Mouse (Mus musculus): Measurements from ENCODE around the gene Gm30191.
"Not testable (repeated sequence)": the region's sequence is repeated elsewhere in the genome, so short reads cannot be mapped to it uniquely, and the experiment has no call there.

Gm30191 gene

DNA sequence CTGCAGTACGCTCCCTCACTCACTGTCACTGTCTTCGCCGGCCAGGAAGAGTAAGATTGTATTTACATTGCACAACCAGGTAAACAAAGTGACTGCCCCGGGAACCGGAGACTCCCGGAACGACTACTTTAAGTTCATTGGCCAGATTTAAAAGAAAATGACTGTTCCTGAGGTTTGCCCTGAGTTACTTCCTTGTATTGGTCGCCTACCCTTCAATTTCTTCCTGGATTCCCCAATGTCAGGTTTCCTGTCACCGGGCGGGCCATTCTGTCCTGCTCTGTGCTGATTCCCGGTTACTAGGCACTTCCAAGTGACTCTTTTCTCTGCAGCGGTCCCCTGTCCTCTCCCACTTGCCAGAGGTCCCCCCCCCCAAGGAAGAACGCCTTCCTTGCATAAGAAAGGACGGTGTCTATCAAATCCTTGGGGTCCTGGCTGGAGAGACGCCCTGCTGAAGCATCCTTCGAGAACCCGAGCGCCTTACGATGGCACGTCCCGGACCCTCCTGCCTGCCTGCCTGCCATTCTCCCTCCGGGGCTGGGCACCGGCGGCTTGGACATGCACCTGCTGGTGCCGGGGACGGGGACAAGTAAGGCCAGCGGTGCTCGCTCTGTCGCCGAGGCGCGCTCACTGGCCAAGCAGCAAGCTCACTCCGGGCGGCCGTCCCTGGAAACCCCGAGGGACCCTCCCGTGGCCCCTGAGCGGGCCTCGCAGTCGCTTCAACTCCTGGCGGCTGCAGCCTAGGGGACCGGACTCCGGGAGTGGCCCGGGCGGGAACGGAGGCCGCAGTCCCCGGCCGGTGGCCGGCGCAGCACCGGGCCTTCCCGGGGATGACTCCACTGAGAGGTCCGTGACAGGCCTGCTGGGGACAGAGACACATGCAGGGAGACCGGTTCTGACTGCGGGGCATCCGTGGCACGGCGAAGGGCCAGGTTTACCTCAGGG lies 39.8 kb downstream of the Gm30191 start:
- no peak for DNase-seq (ENCODE audit: extremely low spot score, low read depth, low spot score)

DNA sequence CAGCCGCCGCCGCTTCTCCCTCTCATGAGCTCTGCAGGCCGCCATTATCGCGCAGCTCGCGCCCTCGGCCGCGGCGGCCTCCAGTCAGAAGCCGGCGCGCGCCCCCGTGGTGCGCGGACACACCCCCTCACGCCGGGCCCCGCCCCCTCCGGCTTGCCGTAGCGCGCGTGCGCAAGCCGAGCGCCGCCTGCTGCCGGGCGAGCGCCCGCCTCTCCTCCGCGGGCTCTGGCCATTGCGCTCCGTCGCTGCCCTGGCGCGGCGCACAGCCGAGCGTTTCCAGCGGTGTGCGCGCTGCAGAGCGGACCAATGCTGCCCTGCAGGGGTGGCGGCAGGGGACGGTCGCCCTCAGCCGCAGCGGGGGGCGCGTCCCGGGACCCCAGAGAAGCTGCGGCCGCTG lies 40.4 kb downstream of the Gm30191 start:
- peak; percentile 58 for DNase-seq (ENCODE audit: extremely low spot score, low read depth, low spot score)

DNA sequence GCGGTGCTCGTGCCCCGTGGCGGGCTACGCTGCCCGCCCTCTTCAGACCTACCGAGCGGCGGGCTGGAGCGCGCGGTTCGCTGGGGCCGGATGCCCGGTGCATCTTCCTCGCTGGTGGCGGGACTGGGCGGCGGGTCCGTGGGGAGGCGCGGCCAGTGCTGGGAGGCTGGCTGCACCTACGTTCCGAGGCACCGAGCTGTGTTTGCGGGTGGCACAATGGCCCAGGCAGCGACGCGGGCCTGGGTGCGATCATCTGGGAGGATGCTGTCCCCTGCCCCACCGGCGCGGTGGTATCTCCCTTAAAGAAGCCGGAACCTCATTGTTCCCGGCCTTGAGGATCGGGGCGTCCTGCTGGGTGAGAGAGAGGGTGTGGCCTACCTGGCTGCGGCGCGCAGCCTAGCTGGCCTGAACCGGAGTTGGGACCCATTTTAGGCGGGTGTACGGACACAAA lies 40.9 kb downstream of the Gm30191 start, which contains the start of gene Pdik1l:
TSS of gene Pdik1l (minus strand) at position 321 of the 451 bp plus-strand sequence.
- peak; percentile 41 for DNase-seq (ENCODE audit: extremely low spot score, low read depth, low spot score)

DNA sequence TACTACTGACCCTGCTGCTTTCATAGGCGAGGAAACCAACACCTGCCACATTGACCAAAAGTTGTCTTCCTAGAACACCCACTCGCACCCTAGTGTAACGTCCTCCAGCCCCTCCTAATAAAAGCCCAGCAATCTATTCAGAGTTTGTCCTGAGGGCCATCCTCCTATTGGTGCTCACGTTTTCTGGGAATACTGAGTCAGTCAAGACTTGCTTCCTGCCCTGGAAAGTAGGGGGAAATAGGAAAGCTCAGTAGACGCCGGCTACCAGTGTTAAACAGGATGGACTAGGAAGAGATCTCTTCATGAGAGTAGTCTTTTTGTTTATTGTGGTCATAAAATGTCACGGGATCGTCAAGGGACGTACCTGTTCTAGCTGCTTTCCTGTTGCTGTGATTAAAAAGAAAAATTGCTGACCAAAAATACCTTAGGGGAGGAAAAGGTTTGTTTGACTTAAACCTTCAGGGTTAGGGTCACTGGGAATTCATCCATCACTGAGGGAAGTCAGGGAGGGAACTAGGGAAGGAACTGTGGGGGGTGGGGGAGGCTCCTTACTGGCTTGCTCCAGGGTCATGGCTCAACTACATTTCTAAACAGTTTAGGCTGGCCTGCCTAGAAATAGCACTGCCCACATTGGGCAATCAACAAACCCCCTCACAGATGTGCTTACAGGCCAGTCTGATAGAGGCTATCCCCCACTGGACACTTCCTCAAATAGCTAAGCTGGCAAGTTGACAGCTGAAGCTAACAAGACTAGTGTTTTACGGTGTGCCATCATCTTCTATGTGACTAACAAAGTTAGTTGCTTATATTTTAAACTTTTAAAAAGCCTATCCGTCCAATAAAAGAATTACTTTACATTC lies 41.9 kb downstream of the Gm30191 start:
- DNase-seq (ENCODE audit: extremely low spot score, low read depth, low spot score) = no peak

DNA sequence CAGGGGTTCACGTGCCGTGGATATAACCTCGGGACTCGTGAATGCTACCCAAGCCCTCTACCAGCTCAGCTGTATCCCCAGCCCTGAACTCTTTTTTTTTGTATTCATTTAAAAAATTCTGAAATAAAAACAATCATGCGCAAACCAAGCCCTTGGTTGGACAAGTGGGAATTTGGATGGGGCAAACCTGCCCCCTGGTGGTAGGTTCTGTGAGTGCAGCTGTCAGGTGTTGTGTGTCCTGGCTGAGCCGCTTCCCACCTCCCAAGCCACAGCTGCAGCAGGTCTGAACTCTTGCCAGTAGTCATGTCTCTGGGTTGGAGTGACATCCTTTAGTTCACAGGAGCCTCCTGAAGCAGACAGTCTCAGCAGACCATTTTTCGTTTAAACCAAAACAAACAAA lies 45.3 kb downstream of the Gm30191 start:
- peak; percentile 62 for DNase-seq (ENCODE audit: extremely low spot score, low read depth, low spot score)

DNA sequence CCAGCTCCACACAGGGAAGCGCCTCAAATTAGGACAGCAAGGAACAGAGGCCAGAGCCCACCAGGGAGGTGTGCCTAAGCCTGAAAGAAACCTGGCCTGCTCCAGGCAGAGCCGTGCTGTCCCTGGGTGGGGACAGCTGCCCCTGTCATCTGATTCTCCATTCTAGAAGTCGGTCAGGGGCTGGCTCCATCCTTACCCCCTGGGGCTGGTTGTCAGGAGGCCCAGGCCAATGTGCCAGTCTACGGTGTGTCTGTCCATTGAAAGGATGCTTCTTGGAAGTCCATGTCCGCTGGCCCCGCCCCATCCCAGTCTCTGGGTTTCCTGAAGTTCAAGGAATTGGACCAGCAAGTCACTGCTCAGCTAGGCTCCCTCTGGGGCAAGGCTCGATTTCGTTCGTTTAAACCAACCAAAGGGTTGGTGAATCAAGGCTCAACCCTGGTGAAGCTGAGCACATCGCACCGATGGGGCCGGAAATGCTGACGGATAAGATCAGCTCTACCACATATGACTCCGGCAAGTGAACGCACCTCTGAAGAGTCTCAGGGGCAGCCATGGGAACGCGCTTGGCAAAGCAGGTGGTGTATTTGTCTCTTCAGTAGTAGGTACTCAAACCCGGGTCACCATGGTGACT lies 46.4 kb downstream of the Gm30191 start:
- DNase-seq (ENCODE audit: extremely low spot score, low read depth, low spot score) = no peak

DNA sequence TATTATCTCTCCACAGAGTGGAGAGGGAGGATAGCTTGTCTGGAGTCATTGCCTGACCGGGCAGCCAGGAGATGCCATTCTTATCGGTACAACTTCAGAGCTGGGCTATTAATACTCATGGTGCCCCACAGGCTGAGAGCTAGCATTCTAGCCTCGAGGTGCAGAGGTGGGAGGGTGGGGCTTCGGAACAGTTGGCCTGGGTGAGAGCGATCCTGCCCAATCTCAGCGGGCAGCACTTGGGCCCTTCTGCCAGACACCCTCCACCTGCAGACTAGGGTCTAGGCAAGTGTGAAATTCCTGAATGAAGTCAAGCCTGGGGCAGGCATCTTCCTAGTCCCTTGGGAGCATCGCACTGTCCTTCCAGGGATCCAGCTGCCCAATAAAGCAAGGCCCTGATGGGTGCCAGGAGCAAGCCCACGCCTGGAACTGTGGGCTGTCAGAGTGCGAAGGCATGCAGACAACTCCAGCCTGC lies 47.0 kb downstream of the Gm30191 start:
- no peak for DNase-seq (ENCODE audit: extremely low spot score, low read depth, low spot score)

DNA sequence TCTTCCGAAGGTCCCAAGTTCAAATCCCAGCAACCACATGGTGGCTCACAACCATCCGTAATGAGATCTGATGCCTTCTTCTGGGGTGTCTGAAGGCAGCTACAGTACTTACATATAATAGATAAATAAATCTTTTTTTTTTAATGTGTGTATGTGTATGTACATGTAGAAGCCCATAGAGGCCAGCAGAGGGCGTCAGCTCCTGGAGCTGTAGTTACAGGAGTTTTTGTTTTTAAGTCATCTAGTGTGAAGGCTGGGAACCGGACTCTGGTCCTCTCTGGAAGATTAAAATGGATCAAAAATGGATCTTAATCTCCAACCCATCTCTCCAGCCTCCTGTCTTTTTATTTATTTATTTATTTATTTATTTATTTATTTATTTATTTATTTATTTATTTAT lies 49.4 kb downstream of the Gm30191 start:
- not testable (repeated sequence) for DNase-seq (ENCODE audit: extremely low spot score, low read depth, low spot score)

DNA sequence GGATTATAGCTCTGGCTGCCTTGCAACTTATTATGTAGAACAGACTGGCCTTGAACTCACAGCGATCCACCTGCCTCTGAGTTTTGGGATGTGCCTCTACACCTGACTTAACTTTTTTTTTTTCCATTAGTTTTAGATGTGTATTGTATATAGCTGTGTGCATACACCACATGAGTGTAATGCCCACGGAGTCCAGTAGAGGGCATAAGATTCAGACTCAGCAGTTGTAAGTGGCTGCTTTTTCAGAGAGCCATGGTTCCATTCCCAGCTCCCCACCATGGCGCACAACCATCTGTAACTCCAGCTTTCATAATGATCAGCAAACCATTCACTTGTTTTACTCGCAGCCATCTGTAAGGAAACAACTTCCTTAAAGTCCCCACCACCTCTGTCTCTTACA lies 49.8 kb downstream of the Gm30191 start:
- DNase-seq (ENCODE audit: extremely low spot score, low read depth, low spot score) = no peak

DNA sequence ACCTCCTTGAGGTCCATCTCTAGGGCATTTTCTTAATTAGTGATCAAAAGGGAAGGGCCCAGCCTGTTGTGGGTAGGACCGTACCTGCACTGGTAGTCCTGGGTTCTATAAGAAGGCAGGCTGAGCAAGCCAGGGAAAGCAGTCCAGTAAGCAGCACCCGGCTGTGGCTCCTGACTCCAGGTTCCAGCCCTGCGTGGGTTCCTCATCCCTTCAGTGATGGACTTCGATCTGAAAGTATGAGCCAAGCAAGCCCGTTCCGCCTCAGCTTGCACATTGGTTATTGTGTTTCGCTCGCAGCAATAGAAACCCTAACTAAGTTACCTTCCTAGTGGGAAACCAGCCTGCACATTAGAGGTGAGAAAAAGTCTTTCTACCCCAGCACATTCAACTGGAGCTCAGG lies 50.6 kb downstream of the Gm30191 start:
- DNase-seq (ENCODE audit: extremely low spot score, low read depth, low spot score) = no peak

DNA sequence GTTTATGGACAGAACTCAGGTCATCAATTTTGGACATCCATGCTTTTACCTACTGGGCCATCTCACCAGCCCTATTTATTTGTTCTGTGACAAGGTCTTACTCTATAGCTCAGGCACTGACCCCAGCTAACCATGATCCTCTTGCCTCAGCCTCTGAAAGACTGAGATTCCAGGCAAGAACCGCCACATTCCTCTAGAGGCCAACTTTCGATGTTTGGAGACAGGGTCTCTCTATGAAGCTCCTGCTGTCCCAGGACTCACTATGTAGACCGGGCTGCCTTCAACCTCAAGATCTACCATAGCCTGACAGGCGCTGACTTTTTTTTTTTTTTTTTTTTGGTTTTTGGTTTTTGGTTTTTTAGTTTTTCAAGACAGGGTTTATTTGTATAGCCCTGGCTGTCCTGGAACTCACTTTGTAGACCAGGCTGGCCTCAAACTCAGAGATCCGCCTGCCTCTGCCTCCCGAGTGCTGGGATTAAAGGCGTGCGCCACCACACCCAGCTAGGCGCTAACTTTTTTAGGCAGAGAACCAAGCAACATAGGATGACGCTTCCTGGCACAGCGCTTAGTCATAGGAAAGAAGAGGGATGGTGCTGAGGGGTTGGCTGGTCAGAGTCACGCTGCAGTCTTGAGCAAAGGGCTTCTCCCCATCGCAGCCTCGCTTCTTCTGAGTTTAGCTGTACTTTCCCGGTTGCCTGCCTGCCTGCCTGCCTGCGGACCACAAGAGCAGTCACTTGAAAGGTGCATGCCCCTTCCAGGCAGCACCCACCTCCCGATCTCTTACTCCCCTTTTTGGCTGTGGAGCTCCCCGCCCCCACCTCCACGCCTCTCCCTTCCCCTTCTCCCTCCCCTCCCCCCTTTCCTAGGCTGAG lies 52.1 kb downstream of the Gm30191 start:
- no peak for DNase-seq (ENCODE audit: extremely low spot score, low read depth, low spot score)

DNA sequence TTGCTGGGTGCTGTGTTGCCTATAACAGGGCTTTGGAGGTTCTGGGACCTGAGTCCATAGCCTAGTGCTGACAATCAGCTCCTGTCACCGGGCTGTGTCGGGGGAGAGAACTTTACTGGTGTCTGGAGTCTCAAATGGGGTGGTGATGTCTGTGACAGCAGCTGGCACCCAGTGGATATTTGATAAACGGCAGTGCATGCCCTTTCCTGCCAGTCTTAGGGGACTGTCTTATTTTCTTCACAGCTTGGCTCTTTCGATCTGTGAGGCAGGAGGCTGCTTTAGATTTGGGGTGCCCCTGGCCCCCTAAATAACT lies 52.7 kb downstream of the Gm30191 start:
- DNase-seq (ENCODE audit: extremely low spot score, low read depth, low spot score) = no peak

All from hindlimb bud, embryonic 11.5 days (tissue).